Mouse (Mus musculus) retina, postnatal 1 day (tissue): ENCODE data around the gene Kcnk4.

ENCODE experiments used
- DNase-seq: peaks from one replicate; pipeline ENCODE4 v3.0.0-alpha.2; 2012

Kcnk4 gene

DNA sequence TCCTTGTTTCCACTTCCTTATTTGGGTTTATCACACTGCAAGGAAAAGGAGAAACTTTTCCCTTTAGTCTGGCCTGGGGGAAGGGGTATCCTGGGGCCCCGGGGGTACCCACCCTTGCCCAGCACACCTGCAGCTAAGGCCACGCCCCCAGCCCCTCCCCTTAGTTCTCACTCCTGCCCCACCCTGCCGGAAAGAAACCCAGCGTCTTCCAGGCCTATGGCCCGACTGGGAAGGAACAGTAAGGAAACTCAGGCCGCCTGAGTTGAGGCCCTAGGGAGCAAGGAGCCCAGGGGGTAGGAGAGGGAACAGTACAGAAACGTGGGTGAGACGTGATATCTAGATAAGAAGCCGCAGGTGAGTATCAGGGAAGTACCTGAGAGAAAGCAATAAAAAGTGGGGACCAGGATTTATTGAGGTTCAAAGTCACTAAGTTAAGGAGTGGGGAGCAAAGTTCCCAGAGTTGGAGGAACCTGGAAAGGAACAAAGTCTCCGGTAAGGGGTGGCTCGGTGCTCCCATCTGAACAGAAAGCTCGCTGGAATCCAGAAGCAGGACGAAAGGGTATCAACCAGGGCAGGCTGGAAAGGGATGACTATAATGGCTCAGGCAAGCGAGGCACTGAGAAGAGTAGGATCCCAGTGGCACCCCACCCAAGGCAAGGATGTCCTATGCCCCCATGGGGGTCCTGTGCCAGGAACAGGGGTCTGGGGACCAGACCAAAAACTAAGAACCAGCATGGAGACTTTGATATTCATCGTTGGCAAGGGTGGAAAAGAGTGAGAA lies 34.4 kb upstream of the Kcnk4 start:
- DNase-seq, result no peak

DNA sequence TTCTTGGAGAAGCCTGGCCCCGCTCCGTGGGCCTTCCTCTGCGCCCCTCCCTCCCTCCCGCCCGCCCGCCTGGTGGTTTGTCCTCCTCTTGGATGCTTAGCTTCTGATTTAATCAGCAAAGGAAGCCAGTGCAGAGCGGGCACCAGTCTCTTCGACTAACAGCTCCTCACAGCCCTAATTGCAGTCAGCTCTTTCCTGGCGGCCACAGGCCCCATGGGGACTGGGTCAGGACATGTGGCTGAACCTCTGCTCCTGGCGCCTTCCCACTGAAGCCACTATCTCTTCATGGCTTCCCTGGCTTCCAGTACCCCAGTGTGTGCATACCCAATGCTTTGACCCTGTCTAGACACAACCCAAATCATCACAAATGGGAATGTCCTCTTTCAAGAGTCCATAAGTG lies 22.1 kb upstream of the Kcnk4 start:
- no peak for DNase-seq

DNA sequence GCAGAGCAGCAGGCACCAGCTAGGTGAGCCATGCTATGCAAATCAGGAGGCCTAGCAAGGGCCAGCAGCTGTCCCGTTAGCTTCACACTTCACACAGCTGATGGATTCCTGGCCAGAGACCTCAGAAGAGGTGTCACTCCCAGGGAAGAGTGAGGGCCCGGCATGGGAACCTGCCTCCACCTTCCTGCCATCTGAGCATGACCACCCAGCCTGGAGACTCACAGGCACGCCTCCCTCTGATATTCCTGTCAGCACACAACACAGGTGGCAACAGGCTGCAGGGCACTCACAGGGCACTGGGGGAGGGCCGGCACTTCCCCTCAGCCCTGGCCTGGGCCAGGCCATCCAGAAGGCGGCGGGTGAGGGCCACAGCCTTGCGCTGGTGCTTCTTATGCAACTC lies 21.1 kb upstream of the Kcnk4 start:
- no peak for DNase-seq

DNA sequence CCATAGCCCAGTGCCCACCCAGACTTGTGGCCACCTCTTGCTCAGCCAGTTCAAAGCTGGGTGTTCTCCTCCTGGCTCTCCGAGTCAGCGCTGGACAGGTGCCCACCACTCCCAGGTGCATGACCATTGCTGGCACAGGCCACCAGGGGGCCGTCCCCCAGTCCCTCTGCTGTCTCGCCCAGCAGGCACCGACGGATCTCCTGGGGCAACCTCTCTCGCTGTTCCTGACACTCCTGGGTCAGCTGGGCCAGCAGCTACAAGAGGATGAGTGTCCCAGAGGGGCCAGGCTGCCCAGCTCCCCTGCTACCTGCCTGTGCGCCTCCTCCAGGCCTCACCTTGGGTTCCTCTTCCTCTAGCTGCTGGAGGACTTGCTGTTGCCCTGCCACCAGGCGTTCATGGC lies 19.7 kb upstream of the Kcnk4 start:
- peak; percentile 42 for DNase-seq

DNA sequence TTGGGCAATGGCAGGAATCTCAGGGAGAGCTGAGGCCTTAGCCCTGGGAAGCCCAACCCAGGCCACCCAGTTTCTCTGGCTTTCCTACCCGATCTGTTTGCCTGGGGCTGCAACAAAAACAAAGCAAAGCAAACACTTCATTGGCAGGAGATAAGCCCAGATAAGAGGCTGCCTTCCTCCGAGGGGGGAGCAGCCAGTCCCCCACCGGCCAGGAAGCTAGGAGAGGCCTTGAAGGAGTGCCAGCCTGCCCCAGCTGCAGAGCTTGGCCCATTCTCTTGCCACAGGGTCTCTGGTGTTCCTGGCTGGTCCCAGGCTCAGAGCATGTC lies 18.4 kb upstream of the Kcnk4 start:
- no peak for DNase-seq

DNA sequence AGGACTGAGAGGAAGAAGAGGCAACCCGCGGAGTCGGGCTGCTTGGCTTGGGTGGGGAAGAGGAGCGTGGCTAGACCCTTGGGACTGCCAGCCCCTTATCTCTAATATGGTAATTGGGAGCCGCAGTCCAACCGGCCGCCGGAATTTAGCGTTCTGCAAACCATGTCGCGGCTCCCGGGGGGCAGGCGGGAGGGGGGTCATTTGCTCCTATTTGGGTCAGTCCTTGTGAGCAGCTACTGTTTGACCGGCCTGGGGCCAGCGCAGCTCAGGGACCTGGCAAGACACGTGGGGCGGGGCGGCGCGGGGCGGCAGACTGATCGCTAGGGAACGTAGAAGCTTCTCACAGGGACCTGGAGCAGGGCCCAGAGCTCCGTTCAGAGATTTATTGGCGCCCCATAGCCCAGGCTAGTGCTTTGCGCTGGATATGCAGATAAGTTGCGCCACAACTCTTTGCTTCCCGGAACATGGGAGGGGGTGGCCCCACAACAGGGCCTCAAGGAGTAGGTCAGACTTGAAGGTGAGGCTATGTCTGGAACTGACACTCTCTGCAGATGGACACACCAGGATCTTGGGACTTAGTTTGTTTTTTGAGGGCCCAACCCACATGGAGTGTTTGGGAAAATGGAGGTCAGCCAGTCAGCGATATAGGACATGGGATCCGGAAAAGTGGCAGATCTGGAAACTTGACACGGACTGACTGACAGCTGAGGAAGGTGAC lies 17.8 kb upstream of the Kcnk4 start:
- peak; percentile 80 for DNase-seq

DNA sequence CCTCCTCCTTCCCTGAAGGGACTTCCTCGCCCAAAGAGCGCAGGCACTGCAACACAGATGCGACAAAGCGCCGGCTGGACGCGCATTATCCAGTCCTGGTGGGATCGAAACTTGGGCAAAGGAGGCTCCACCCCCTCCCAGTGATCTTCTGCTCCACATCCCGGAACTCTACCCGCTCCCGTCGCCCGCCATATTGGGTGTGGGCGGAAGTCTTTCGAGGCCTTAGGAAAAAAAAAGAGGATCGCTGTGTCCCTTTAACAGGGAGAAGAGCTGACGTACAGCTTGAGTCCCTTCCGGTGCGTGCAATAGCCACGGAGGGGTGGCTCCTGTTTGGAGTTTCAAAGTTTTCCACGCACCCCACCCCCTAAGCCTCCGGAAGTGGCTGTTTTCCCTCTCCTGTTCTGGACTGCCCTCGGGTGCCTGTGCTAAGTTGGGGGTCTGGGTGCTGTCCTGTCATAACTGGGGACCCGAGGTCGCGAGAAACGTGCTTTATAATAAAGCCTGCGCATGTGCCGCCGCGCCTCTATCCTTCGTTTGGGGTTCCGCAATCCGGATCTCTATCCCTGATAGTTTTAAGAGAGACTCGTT lies 17.2 kb upstream of the Kcnk4 start:
- DNase-seq, result peak; percentile 97

DNA sequence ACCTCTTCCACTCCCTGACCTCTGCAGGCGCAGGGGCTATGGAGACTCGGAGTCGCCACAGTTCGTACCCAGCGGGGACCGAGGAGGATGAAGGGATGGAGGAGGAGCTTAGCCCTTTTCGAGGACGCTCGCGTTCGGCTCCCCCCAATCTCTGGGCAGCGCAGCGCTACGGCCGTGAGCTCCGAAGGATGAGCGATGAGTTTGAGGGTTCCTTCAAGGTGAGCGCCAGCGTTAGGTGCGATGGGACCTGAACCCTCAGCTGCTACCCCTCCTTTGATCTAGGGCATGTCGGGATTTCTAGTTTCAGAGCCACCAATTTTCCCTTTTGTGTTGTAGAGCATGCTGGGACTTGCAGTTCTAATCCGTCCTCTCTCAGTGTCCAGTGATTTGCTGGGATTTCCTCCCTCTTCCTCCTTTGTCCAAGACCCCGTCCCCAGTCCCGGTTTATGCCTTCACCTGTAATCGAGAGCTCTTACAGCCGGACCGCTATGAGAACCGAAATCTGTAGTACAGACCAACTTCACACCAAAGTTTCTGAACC lies 16.4 kb upstream of the Kcnk4 start:
- peak; percentile 83 for DNase-seq

DNA sequence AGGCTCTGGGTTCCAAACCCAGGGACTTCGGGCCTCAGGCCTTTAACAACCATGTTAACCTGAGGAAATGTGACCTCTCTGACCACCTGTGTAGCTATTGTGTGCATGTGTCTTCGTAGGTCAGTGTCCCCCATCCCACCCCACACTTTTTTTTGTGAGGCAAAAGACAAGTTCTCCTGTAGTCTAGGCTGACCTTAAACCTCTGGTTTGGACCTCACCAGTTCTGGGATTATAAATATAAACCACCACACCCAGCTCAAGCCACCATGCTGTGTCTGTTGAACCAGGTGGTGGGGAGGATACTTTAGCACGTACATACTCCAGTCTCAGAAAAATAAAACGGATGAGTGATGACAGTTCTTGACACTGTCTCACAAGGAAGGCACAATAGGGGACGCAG lies 15.6 kb upstream of the Kcnk4 start:
- DNase-seq, result no peak

DNA sequence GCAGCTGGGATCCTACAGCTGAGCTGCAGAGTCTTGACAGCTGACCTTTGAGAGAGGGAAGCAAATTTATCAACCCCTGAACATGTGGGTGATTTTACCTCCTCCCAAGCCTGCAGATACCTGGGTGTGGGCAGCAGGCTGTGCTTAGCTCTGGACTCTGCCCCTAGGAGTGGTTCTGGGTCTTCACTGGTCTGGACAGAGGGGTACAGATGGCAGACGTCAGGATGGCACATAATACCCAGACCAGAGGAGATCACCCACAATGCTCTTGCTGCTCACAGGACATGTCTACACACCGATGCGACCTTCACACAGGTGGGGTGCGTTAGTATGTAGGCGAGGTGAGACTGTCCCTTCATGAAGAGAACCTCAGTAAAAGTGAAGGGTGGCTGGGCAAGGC lies 15.2 kb upstream of the Kcnk4 start:
- no peak for DNase-seq

DNA sequence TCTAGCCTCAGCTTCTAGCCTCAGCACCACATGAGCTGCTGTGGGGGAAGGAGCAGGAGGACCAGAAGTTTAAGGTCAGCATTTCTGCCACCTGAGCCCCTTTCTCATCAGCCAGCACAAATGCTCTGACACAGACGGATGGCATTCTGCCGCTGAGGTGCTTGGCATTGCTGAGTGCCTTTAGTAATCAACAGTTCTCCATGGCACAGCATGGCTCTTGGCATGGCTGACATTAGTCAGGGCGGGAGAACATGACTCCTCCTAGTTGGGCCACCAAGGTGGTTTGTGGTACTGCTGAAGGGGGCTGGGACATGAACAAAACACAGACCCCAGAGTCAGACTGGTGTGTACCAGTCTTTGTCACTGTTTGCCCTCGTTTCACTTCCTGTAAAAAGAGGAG lies 13.9 kb upstream of the Kcnk4 start:
- no peak for DNase-seq

DNA sequence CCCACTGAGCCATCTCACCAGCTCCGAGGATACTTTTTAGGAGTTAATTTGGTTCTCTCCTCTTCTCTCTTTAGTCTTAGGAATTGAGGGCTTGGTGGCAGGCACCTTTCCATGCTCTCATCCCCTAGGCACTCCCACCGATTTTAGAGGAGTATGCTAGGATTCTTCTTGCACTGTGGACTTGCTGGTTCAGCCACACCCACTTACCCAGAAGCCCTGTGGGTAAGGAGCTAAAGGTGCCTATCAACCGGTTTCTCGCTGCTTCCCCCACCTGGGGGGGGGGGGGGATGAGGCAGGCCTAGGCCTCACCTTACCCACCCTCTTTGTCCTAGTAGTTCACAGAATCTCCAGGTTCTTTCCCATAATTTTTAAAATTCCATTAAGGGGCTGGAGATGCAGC lies 13.4 kb upstream of the Kcnk4 start:
- DNase-seq, result no peak

DNA sequence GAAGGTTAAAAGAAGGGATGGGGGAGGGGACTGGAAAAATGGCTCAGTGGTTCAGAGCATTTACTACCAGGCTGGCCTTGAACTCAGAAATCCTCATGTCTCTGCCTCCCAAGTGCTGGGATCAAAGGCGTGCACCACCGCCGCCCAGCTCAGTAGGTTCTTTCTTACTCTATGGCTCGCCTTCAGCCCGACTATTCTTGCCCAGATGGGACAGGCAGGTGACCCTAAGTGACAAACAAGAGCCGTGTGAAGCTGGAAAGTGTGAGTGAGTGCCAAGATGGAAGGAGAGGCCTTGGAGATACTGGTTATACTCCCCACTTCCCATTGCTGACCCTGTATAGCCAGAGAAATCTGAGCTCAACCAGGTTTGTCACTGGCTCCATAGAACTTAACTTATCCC lies 9.4 kb upstream of the Kcnk4 start:
- DNase-seq, result no peak

DNA sequence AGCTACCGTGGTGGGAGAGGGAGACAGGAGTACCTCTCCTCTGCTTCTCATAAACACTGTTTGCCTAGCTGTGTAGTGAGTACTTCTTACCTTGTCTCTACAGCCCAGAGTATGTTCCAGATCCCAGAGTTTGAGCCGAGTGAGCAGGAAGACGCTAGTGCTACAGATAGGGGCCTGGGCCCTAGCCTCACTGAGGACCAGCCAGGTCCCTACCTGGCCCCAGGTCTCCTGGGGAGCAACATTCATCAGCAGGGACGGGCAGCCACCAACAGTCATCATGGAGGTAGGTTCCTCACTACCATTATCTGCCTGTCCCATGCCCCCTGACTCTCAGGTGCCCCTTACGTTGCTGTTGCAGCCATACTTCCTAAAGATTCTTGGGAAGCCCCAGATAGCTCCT lies 8.4 kb upstream of the Kcnk4 start:
- DNase-seq, result no peak

DNA sequence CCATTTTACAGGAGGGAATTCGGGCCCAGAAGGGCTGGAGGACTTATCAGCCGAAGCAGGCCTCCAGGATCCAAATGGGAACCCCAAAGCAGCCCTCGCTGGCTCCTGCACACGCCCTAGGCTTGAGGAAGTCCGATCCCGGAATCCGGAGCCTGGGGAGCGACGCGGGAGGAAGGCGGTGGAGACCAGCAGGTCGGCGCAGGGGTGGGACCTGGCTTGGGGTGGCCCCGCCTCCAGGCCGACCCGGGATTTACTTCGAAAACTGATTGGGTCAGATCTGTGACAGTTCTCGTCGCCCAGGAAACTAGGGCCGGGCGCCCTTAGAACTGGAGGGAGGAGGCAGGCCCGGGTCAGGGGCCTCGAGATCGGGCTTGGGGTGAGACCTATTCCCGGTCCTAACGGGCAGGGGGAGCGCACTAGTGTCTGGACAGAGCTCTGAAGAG lies 8.0 kb upstream of the Kcnk4 start, which contains the start of gene Gpr137:
Gene Gpr137, minus strand, starts transcription at position 232 of the 443 bp plus-strand sequence.
- DNase-seq, result peak; percentile 95

DNA sequence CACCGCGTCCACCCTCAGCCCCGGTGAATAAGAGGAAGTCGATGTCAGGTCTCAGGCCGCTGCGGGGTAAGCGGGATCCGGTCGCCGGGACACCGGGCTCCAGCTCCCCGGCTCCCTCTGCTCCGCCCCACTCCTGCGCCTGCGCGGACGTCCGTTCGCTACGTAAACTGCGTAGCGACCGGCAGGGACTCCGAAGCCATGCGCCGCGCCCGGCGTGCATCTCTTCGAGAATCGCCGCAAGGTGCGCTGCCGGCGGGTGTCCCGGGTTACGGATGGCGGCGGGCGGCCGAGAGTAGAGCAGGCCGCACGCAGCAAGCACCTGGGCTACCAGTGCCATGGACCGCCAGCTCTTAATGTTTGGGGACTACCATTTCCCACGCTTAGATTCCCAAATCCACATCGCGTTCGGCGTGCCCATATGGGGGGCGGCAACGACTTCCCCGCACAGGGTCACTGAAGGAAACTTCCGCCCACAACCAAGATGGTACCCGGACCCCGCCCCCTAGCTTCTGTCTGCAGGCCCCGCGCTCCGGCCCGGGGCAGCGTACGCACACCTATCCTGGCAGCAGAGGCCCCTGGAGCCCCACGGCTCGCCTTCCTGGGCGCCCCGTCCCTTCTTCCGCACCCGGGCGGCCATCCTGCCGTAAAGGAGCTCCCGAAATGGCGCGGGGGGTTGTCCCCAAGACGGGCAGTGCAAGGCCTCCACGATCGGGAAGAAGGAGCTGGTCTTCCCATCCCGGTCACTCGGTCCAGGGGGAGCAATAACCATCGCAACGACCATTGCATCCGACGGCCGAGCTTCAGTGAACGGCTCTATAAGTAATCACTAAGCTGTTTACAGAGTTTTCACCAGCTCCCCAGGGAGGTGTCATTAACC lies 7.3 kb upstream of the Kcnk4 start, which contains the start of gene Bad:
Gene Bad, plus strand, starts transcription at position 490 of the 877 bp plus-strand sequence.
- peak; percentile 95 for DNase-seq

DNA sequence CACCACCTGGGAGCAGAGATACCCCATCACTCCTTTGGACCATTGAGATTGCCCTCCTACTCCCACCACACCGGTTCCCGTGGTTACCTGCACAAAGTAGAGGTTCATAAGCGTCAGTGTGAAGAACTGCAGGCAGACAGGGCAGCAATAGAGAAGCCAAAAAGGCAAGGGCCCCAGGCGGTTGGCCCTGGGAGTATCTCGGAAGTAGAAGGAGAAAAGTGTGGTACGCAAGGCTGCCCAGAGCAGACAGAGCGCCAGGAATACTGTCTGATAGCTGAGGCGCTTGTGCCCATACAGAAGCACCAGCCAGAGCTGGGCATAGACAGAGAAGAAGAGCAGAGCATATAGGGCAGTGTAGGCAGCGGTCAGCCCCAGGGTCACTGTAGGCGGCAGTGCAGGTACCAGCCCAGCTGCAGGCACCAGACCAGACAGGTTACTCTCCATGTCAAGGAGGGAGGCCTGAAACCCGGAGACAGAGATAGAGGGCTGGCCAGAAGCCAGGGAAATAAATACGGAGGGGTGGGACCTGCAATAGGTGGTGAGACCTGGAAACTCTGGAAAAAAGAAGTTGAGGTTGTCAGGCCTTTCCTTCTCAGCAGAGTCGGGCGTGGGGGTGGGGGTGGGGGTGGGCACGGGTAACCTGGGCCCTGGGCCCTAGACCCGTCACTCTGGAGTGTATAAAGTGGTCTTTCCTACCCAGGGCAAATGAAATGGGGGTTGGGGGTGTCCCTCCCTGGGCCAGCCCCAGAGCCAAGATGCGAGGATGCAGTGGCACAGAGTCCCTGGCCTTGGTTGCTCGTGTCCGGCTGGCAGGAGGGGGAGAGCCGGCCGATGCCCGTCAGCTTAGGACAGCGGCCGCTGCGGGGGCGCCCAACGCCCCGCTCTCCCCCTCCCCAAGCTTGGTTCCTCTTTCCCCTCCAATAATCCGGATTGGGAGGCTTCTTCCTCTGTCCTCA lies 6.4 kb upstream of the Kcnk4 start:
- no peak for DNase-seq

DNA sequence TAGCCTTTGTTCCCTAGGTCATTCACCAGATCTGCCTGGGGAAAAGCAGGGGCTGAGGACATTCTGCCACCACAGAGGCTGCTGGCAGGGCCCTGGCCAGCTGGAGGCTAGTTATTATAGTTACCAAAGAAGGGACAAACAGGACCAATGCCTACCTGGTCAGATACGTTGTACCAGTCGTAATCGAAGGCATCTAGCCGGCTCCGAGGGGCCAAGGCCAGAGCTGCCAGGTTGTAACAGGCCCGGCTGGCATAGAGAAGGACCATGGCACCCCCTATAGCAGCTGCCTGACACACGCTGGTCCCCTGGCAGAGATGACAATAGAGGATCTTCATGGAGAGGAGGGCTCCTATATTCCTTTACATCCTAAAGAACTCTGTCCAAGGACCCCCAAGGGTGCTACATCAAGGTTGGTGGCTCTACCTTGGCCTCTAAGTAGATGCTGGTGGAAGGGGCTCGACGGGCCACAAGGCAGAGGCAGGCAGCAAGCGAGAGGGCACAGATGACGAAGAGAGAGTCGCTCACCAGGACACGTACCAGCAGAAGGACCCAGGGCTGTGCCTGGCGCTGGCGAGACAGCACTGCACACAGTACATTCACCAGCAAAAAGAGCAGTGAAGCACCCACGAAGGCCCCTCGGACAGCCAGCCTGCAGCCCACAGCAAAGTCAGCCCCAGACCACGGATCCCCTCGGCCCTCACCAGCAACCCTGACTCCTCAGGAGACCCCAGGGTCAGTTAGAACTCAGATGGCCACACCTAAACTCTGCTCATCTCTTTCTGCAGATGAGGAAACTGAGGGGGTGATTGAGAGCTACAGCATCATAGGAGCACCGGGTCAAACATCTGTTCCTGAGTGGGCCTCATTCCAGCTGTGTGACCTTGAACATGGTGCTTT lies 5.0 kb upstream of the Kcnk4 start:
- DNase-seq, result no peak

DNA sequence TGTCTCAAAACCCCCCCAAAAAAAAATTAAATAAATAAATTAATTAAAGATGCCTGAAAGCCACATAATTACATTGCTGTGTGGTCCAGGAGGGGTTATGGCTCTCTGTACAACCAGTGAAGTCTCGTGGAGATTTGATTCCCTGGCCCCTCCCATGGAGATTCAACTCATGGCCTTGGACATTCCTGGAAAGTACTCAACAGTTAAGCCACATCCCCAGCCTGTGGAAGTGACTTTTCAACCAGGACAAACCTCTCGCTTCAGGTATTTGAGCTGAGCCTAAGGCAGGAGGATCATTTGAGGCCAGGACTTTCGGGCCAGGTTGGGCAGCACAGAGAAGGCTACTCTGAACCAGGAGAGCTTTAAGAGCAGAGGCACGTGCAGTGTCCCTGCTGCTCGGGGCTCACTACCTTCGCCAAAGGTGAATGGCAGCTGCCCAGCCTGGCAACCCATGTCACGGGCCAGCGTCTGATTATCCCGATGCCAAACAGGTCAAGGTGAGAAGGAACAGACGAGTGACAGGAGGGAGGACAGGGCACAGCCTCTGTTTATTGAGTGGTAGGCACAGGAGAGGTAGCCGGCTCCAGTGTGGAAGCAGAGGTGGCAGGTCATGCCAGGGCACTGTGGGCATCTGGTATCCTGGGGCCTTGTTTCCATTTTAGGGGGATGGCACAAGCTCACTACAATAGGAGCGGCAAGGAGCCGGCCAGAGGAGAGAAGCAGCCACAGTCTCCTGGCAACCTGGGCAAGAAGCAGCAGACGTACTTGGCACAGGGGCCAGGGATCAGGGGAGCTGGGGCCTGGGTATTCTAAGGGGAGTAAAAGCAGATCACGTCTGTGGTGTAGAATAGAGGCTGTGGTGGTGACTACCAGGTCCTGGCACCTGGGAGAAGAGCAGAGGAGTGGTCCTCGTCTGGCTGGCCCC lies 3.5 kb upstream of the Kcnk4 start:
- DNase-seq, result no peak
